Mouse (Mus musculus) lung, postnatal 0 days (tissue): ENCODE results near the gene Gramd1c. TPM values are rescaled to one million over a fixed set of nuclear protein-coding genes. Genes with fewer than 3 reads are reported as not detected.

ENCODE experiments used
- ATAC-seq: fragments of 200-750 bp; cut with Nextera tagmentation; 2 replicates; pipeline ENCODE4 v1.8.0; 2017; ENCODE audit warnings: moderate library complexity
- DNase-seq: peaks from one replicate; pipeline ENCODE4 v3.0.0-alpha.2; 2016; ENCODE audit warnings: low spot score
- H3K27ac ChIP-seq: fragments of 300-500 bp; sonication (generic); 2 replicates; pipeline ENCODE4 v1.5.1; 2014; ENCODE audit warnings: antibody characterized with exemption, mild to moderate bottlenecking, low read length, mixed read lengths
- H3K27me3 ChIP-seq: fragments of 300-500 bp; sonication (generic); replicated peaks from 2 replicates; pipeline ENCODE4 v1.6.1; 2014; ENCODE audit warnings: low read length, mixed read lengths; ENCODE audit not compliant: insufficient read depth
- H3K36me3 ChIP-seq: fragments of 300-500 bp; sonication (generic); 2 replicates; pipeline ENCODE4 v1.6.1; 2014; ENCODE audit warnings: low read length, mixed read lengths; ENCODE audit not compliant: insufficient read depth
- H3K4me1 ChIP-seq: fragments of 300-500 bp; sonication (generic); 2 replicates; pipeline ENCODE4 v1.6.1; 2014; ENCODE audit warnings: antibody characterized with exemption, low read depth, low read length, mixed read lengths; ENCODE audit not compliant: insufficient read depth
- H3K4me2 ChIP-seq: fragments of 300-500 bp; sonication (generic); replicated peaks from 2 replicates; pipeline ENCODE4 v1.6.1; 2014; ENCODE audit warnings: low read depth, mild to moderate bottlenecking, low read length, moderate library complexity, mixed read lengths
- H3K4me3 ChIP-seq: fragments of 300-500 bp; sonication (generic); 2 replicates; pipeline ENCODE4 v1.5.1; 2014; ENCODE audit warnings: low read depth, low read length
- H3K9ac ChIP-seq: fragments of 300-500 bp; sonication (generic); replicated peaks from 2 replicates; pipeline ENCODE4 v1.6.1; 2014; ENCODE audit warnings: low read depth, mild to moderate bottlenecking
- H3K9me3 ChIP-seq: fragments of 300-500 bp; sonication (generic); 2 replicates; pipeline ENCODE4 v1.6.1; 2016; ENCODE audit warnings: low read length, mixed read lengths
- CTCF ChIP-seq: IDR thresholded peaks from 2 replicates; pipeline ENCODE4 v1.5.1; 2016; ENCODE audit warnings: antibody characterized with exemption, mild to moderate bottlenecking
- EP300 ChIP-seq: IDR thresholded peaks from 2 replicates; pipeline ENCODE4 v1.6.1; 2016; ENCODE audit warnings: antibody characterized with exemption, mild to moderate bottlenecking, control low read depth
- WGBS: fragments of 180-500 bp; shearing (Covaris S2); extraction: QIAGEN DNeasy Blood & Tissue Kit; methylation state at CpG from one replicate; pipeline ENCODE4 v1.1.7; 2014; 5-methylcytosine and 5-hydroxymethylcytosine counted together
- polyA plus RNA-seq: library from polyadenylated mRNA; unstranded; fragments of >200 nt; fragmentation: Nextera tagmentation; extraction: Ambion mirVana; gene quantifications from 2 replicates; pipeline ENCODE4 v1.2.1, GENCODE M21; 2015

Gramd1c gene
- polyA plus RNA-seq, 1 experiment from 2014 or later = 4.1 TPM

- WGBS = 1% methylated on average over 54 of the region's 103 CpGs
- no peak for TF ChIP-seq CTCF
- TF ChIP-seq EP300 = no peak
- Histone ChIP-seq H3K27me3 (peaks cover 7% of the 10 kb centered on the region; the same call in 1 of the 2 replicates), H3K4me2 (peak within 1 kb of the TSS; percentile 98), H3K27ac (no peak within 1 kb of the TSS), H3K36me3 (no peaks in the 10 kb centered on the region; the same call in 1 of the 2 replicates), H3K4me3 (peak within 1 kb of the TSS; percentile 61), H3K9me3 (no peaks in the 10 kb centered on the region), H3K9ac (0 out of 2 replicates have a peak within 1 kb of the TSS, but pooled peaks have one; percentile 23), H3K4me1 (no peaks in the 10 kb centered on the region)
- ATAC-seq (peak; percentile 90), DNase-seq (peak; percentile 55)
Observed at GRCm38 (mm10) chr16:43979328-43980109, 83.6 kb downstream of the Gramd1c start, which contains the start of gene Zdhhc23. TSS of gene Zdhhc23 (minus strand) at chr16:43979791.

GRCm38 (mm10) chr16:43979010-43979327, 84.2 kb downstream of the Gramd1c start:
- Histone ChIP-seq H3K4me2 (peak overlapping the region; percentile 98), H3K27ac (no peak overlapping the region), H3K9me3 (no peaks in the 10 kb centered on the region), H3K4me3 (peak overlapping the region; percentile 61), H3K27me3 (peaks cover 7% of the 10 kb centered on the region; the same call in 1 of the 2 replicates), H3K9ac (no peak overlapping the region), H3K4me1 (no peaks in the 10 kb centered on the region), H3K36me3 (no peaks in the 10 kb centered on the region; the same call in 1 of the 2 replicates)
- DNase-seq (no peak), ATAC-seq (no peak)
- TF ChIP-seq CTCF = no peak
- no peak for TF ChIP-seq EP300
- 16% methylated on average over 7 of the region's 7 CpGs for WGBS

DNA sequence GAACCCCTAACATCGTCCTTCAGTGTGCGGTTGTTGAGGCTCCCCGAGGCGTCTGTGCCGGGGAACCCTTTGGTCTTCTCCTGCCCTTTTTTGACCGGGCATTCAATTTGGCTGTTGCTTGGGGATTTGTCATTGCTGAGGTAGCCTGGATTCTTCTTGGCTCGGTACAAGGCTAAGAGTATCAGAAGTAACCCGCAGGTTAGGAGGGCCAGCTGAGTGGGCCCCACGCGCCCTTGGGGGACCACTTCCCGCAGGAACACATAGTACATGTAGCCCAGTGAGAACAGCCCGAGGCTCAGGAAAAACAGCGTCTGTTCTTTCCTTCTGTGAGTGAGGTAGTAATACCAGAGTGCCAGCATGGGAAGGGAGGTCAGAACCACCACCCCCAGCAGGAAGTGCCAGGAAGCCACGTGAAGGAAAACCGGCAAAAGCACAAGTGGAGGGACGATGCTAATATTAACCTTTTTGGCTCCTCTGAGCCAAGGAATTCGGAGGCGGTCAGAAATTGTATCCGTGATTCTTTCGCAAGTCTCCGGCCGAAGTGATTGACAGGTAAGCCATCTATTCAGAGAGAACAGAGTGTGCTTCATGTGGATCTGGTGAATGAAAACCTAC, 89.4 kb downstream of the Gramd1c start:
- Histone ChIP-seq H3K4me3 (no peak overlapping the region), H3K27ac (no peak overlapping the region)

GRCm38 (mm10) chr16:43973147-43973546, 90.0 kb downstream of the Gramd1c start:
- no peak overlapping the region for H3K4me3 ChIP-seq
- H3K9me3 ChIP-seq = no peaks in the 10 kb centered on the region
- no peak overlapping the region for H3K27ac ChIP-seq
- DNase-seq (no peak), ATAC-seq (no peak)
- TF ChIP-seq CTCF (no peak), EP300 (no peak)
- WGBS = 92% methylated on average over 11 of the region's 11 CpGs
- no peak overlapping the region for H3K4me2 ChIP-seq
- no peaks in the 10 kb centered on the region for H3K36me3 ChIP-seq
- H3K4me1 ChIP-seq = no peaks in the 10 kb centered on the region
- no peak overlapping the region for H3K9ac ChIP-seq
- H3K27me3 ChIP-seq = no peaks in the 10 kb centered on the region

More for the DNA sequence above, 89.4 kb downstream of the Gramd1c start:
- ATAC-seq = no peak
- DNase-seq = no peak
- no peaks in the 10 kb centered on the region for H3K36me3 ChIP-seq
- 73% methylated on average over 22 of the region's 22 CpGs for WGBS
- no peak overlapping the region for H3K4me2 ChIP-seq
- H3K9me3 ChIP-seq = no peaks in the 10 kb centered on the region
- peaks cover 1% of the 10 kb centered on the region; the same call in 1 of the 2 replicates for H3K27me3 ChIP-seq
- no peaks in the 10 kb centered on the region for H3K4me1 ChIP-seq
- H3K9ac ChIP-seq = no peak overlapping the region
- TF ChIP-seq CTCF (no peak), EP300 (no peak)

DNA sequence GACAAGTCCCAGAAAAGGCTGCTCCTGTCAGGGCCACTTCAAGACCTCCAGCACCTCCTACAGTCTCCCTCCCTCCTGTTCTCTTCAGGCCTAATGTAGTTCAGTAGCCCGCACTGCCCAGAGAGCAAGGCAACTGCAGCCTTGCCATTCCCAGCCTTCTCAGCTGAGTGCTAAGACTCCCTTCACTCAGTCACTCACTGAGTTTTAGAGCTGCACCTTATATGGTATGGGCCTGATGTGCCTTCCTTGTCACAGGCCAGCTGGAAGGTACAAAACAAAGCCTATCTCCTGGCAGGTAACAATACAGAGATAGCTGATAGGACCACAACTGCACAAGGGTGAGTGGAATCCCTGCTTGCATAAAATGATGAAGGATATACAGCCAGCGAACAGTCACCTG, 90.8 kb downstream of the Gramd1c start:
- H3K9me3 ChIP-seq = no peaks in the 10 kb centered on the region
- no peak overlapping the region for H3K4me3 ChIP-seq
- no peak overlapping the region for H3K4me2 ChIP-seq
- no peaks in the 10 kb centered on the region for H3K27me3 ChIP-seq
- 98% methylated on average over 2 of the region's 2 CpGs for WGBS
- ATAC-seq = no peak
- H3K27ac ChIP-seq = no peak overlapping the region
- no peaks in the 10 kb centered on the region for H3K4me1 ChIP-seq
- no peak overlapping the region for H3K9ac ChIP-seq
- DNase-seq = no peak
- no peak for TF ChIP-seq EP300
- H3K36me3 ChIP-seq = no peaks in the 10 kb centered on the region

DNA sequence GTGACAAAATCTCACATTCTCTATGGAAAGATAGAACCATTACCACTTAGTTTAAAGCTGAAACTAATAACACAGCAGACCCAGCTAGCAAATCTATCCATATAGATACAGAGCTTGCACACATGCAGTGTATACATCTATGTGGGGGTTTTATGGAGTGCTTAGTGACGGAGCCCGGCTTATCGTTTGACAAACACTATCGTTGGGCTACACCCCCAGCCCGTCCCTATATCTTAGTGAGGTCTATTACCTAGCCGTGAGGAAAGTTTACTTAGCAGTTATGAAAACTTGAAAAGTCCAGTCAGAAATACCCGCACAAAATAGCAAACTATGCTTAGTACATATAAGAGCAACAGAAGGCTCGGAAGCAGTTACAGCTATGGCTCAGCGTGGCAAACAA, 91.4 kb downstream of the Gramd1c start:
- DNase-seq = no peak
- Histone ChIP-seq H3K27me3 (no peaks in the 10 kb centered on the region), H3K4me3 (no peak overlapping the region), H3K4me1 (no peaks in the 10 kb centered on the region), H3K9me3 (no peaks in the 10 kb centered on the region), H3K9ac (no peak overlapping the region), H3K4me2 (no peak overlapping the region), H3K36me3 (no peaks in the 10 kb centered on the region), H3K27ac (no peak overlapping the region)
- WGBS = 51% methylated on average over 9 of the region's 9 CpGs
- no peak for ATAC-seq
- no peak for TF ChIP-seq EP300
- no peak for TF ChIP-seq CTCF
